Mouse (Mus musculus) thymus, postnatal 14 days (tissue): Measurements from ENCODE around the gene Crocc.

ENCODE experiments used
- DNase-seq: peaks from one replicate; pipeline ENCODE4 v3.0.0; 2021

Gene Crocc

DNA sequence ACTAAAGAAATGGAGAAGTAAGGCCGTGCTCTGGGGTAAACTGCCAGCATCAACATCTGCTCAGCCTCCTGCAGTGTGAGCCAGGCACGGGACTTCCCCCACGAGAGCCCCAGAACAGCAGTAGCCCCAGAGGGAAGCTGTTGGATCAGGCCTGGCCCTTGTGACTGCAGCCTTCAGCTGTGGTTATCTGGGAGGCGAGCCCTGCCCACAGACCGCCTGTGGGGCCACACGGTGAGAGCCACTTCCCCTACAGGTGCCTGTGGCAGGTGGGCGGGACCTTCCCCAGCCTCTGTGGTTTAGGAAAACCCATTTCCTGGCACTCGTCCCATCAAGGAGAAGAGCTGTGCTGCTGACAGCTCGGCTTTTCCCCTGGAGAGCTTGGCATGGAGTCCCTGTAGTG lies 76.9 kb downstream of the Crocc start:
- peak; percentile 70 for DNase-seq

DNA sequence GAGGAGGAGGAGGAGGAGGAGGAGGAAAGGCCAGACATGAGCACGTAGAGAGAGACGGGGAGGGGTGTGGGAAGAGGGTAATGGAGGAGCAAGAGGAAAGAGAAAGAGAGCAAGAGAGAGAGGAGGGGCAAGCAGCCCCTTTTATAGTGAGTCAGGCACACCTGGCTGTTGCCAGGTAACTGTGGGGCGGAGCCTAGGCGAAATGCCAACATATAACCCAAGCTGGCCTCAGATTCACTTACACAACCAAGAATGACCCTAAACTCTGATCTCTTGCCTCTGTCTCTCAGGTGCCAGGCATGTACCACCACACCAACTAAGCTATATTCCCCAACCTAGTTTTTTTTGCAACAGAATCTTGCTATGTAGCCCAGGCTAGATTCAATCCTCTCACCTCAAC lies 77.5 kb downstream of the Crocc start:
- no peak for DNase-seq

DNA sequence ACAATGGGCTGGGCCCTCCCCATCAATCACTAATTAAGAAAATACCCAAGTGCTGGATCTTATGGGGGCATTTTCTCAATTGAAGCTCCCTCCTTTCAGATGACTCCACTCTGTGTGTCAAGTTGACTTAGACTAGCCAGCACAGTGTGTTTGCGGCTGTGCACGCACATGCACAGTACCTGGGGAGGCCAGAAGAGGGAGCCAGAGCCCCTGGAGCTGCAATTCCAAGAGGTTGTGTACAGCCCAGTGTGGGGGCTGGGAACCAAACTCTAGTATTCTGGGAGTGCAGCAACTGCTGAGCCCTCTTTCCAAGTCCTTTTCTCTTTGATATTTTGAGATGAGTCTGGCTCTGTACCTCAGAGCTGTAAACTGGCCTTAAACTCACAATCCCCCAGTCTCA lies 78.7 kb downstream of the Crocc start:
- DNase-seq, result peak; percentile 35

DNA sequence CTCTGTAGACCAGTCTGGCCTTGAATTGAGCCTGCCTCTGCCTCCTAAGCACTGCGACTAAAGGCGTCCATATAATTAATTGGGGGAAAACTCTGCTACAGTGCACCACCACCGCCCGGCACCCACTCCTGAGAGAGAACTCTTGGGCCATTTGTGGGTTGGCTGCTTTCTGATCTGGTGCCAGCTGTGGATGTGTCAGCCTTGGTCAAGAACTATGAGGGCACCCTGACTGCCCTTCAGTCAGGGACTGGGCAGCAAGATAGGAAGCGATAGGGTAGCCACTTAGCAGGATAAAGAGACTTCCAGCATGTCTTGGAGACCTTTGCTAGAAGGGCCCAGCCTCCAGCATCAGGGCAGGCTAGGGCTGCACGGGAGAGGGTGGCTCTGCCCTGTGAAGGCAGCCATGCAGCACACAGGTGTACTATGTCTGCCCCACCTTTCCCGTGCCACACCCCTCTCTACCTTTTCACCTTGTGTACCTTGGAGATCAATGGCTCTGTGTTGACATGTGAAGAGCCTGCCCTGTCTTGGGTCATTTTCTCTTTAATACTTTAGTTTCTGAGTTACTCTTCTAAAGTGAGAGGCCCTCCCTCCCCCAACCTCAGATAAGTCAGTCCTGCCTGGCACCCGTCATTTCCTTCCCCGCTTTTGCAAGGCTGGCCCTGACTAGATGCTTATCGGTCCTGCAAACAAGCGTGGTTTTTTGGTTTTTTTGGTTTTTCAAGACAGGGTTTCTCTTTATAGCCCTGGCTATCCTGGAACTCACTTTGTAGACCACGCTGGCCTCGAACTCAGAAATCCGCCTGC lies 82.3 kb downstream of the Crocc start:
- DNase-seq, result no peak

DNA sequence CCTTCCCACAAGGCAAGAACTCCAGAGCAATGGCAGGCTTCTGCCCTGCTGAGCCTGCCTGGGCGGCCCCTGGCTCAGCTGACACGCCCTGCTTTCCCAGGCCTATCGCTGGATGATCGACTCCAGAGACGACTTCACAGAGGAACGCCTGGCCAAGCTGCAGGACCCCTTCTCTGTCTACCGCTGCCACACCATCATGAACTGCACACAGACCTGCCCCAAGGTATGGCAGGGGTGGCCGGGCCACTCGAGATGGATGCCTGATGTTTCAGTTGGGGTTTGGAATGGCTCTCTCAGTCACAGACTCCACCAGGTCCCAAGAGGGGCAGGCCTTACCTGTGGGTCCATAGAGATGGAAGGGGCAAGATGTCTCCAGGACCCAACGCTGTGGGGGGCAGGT lies 83.1 kb downstream of the Crocc start:
- no peak for DNase-seq

DNA sequence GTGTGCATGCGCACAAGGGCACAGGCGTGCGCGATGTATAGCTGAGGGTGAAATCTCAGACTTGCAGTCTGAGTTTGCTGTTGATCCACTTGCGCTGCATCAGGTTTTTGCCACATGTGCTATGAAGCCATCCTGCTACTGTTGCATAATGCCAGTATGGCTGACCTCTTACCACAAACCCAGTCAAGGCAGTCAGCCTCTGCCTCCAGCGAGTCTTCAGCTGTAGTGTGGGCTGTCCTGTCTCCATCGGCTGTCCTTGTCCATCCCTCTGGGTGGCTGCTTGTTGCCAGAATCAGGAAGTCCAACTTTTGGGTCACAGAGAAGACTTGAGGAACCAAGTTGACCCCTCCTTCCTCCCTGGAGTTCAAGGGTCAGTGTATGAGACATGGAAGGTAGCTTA lies 85.0 kb downstream of the Crocc start:
- DNase-seq, result no peak

DNA sequence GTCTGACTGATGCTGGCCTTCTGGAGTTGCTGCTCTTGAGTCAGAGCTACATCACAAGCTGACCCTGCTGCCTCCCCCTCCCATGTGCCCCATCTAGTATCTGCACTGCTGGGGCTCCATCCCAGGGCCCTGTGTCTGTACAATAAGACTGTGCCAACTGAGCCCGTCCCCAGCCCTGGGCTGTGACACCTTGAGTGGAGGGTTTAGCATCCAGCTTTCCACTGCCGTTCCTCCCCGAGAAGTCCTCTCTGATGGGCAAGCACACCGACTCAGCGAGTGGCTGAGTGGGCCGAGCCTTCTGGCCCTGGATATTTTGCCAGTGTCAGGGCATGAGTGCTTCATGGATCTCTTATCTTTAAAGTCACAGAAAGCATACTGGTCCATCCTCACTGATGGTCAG lies 85.9 kb downstream of the Crocc start:
- no peak for DNase-seq

DNA sequence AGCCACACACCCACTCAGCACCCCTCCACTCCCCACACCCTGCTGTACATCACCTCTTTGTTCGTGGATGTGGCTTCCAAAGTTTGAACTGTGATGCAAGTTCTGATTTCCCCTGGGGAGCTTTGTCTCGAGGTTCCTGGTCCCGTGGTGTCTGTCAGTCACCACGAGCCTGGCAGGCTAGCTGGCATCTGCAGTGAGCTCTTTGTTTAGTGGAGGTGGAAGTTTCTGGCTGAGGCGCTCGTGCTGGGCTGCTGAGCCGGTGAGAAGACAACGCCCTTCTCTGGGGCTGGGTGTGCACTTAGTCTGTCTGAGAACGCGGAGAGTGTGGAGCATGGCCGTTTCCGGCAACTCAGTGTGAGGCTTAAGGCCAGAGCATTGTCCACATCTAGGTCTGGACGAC lies 88.7 kb downstream of the Crocc start:
- DNase-seq, result no peak

DNA sequence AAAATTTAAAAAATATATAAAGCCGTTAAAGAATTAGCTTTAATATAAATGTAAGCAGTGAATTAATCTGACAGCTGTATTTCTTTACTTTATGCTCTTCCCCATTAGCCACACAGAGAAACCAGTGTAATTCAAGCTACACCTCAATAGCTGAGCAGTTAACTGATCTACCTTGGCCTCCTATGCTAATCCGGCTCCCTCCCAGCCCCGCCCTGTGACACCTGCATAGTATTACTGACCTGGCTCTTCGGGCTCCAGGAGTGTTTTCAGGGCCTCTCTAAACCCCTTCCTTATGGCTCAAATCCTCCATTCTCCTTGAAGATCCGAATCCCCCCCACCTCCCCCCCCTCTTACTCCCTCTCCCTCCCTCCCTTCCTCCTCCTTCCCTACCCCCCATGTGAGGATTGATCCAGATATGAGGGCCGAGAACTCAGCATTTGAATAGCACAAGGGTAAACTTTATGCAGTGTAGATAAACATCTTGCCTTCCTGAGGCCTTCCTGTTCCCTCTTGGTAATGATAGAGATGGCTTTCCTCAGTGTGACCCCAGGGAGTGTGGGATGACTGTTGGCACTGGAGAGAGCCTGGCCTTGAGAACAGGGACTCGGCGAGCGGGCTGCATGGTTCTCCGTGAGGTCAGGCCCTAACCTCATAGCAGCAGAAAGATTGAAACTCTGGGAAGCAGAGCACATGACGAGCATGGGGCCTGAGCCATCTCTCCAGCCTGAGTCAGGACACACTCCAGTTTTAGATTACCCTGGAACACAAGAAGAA lies 92.8 kb downstream of the Crocc start:
- DNase-seq, result no peak
